Mouse (Mus musculus) kidney, adult 11 months (tissue): ENCODE results near the gene Rnf208.
A peak's percentile ranks its signal among the peaks of the same experiment; 100 is the strongest.
"Not testable (repeated sequence)": the region's sequence is repeated elsewhere in the genome, so short reads cannot be mapped to it uniquely, and the experiment has no call there.

Experiments used
- DNase-seq: peaks from one replicate; pipeline ENCODE4 v3.0.0; 2022

Gene Rnf208

GRCm38 (mm10) chr2:25246183-25247072 lies 4.4 kb downstream of the Rnf208 start, which contains the start of gene AL732309.1:
Gene AL732309.1, minus strand, starts transcription at chr2:25246863.
- no peak for DNase-seq

- DNase-seq = no peak
Measured at GRCm38 (mm10) chr2:25252331-25252730, 10.3 kb downstream of the Rnf208 start.

- peak; percentile 78 for DNase-seq
Measured at GRCm38 (mm10) chr2:25255284-25255779, 13.3 kb downstream of the Rnf208 start, which contains the start of gene Tmem203. Gene Tmem203, plus strand, starts transcription at chr2:25255439.

GRCm38 (mm10) chr2:25256443-25257109 lies 14.5 kb downstream of the Rnf208 start:
- not testable (repeated sequence) for DNase-seq

GRCm38 (mm10) chr2:25257250-25257649 lies 15.2 kb downstream of the Rnf208 start:
- not testable (repeated sequence) for DNase-seq

GRCm38 (mm10) chr2:25258887-25259286 lies 16.8 kb downstream of the Rnf208 start:
- no peak for DNase-seq

GRCm38 (mm10) chr2:25261870-25262269 lies 19.8 kb downstream of the Rnf208 start:
- no peak for DNase-seq

- DNase-seq = peak; percentile 98
Measured at GRCm38 (mm10) chr2:25262291-25262767, 20.3 kb downstream of the Rnf208 start, which contains the start of gene Tprn. Gene Tprn, plus strand, starts transcription at chr2:25262618.

- DNase-seq = no peak
Measured at GRCm38 (mm10) chr2:25262795-25263622, 21.0 kb downstream of the Rnf208 start.

GRCm38 (mm10) chr2:25263623-25264285 lies 21.7 kb downstream of the Rnf208 start:
- DNase-seq = no peak

GRCm38 (mm10) chr2:25264286-25264660 lies 22.2 kb downstream of the Rnf208 start:
- DNase-seq = no peak

- peak; percentile 91 for DNase-seq
Measured at GRCm38 (mm10) chr2:25264851-25265250, 22.8 kb downstream of the Rnf208 start.

- no peak for DNase-seq
Measured at GRCm38 (mm10) chr2:25265897-25266656, 24.0 kb downstream of the Rnf208 start.

GRCm38 (mm10) chr2:25266720-25267119 lies 24.7 kb downstream of the Rnf208 start:
- DNase-seq = peak; percentile 71

- no peak for DNase-seq
Measured at GRCm38 (mm10) chr2:25267241-25267640, 25.2 kb downstream of the Rnf208 start.

GRCm38 (mm10) chr2:25267746-25268309 lies 25.8 kb downstream of the Rnf208 start:
- no peak for DNase-seq

GRCm38 (mm10) chr2:25271827-25272511 lies 29.9 kb downstream of the Rnf208 start, which contains the start of the genes Ssna1 and Anapc2:
Gene Ssna1, minus strand, starts transcription at chr2:25272438.
Gene Anapc2, plus strand, starts transcription at chr2:25272478.
- peak; percentile 96 for DNase-seq

GRCm38 (mm10) chr2:25272515-25272914 lies 30.5 kb downstream of the Rnf208 start:
- DNase-seq = no peak

GRCm38 (mm10) chr2:25273010-25273409 lies 31.0 kb downstream of the Rnf208 start:
- no peak for DNase-seq
